Mouse (Mus musculus): ENCODE data around the gene Atf7ip2.

DNA sequence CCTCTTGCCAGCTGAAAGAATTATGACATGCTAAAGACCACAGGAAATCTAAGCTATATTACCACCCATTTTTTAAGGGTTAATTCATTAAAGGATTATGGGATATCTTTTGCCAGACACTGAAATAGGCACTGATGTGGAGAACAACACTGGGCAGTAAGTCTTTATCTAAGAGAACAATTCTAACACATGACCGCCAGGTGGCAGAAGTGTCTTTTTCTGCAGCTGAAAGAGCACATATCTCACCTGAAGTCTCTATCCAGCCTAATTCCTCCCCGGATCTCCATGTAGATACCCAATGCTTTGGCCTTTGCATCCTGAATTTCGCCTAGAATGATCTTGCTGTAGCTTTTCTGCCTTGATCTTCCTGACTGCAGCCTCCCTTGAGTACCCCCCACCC is 79.7 kb downstream of the Atf7ip2 start:
- TF ChIP-seq POLR2A (IDR thresholded peaks at IDR 0.05; ENCODE audit: insufficient read length, low read depth) (no peak), MAX (IDR thresholded peaks at IDR 0.05; ENCODE audit: low read depth) (no peak), TCF12 (IDR thresholded peaks at IDR 0.05; ENCODE audit: insufficient read depth, poor library complexity, severe bottlenecking) (no peak)

Measured in myocyte (in vitro differentiated cells).